Mouse (Mus musculus): Measurements from ENCODE around the gene Adcy4.

GRCm38 (mm10) chr14:55783958-55784235 is at the start of gene Adcy4:
- TF ChIP-seq CTCF (IDR thresholded peaks at IDR 0.05; ENCODE audit: low read depth) (no peak), EP300 (IDR thresholded peaks at IDR 0.05; ENCODE audit: low read depth) (no peak)
